Mouse (Mus musculus): ENCODE data around the gene Ttc21a. TPM values are rescaled to one million over a fixed set of nuclear protein-coding genes. Genes with fewer than 3 reads are reported as not detected.
A peak's percentile ranks its signal among the peaks of the same experiment; 100 is the strongest.

The Ttc21a gene
- polyA plus RNA-seq (2015; fragmentation: Nextera tagmentation; extraction: Ambion mirVana) = 0.04 TPM in 1 of 2 replicates, not detected in the other

DNA sequence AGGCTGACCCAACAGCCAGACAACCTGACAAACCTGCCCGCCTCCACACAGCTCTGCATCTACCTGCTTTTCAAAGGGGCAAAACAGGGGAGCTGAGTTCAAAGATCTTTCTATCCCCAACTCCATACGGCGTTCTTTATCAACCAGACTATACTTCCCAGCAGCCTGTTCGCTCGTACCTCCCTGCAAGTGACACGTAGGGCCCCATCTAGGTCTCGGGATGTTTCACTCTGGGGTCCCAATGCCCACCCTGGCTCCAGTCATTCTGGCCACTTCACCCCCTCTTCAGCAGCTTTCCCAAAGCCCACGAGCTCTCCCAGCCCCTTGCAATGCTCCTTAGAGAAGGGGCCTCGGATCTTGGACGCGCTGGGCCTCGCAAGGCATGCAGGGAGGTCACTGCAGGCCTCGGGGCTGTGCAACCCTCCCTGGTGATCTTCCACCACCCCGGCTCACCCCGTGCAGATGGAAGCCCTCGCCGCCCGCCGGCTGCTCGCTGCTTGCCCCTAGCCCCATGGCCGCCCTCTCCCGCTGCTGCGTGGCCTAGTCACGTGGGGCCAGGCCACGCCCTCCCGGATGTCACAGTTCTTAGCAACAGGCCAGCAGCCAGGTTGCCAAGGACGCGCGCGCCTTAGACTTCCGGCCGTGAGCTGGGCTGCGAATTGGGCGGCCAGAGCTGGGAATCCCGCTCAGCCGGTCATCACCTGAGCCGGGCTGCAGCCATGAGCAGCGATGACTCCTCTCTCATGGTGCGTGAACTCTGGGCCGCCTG lies at the start of gene Ttc21a, which contains the start of gene Gorasp1:
Gene Ttc21a (plus strand): TSS at position 602 of the 769 bp plus-strand sequence.
Gene Gorasp1 (minus strand): TSS at position 561 of the 769 bp plus-strand sequence.
- peak within 1 kb of the TSS; percentile 75 for H3K4me2 ChIP-seq (ENCODE audit: low read depth, low read length)
- H3K4me3 ChIP-seq (ENCODE audit: low read length) = peak within 1 kb of the TSS; percentile 79
- no peaks in the 10 kb centered on the region for H3K36me3 ChIP-seq (ENCODE audit: control insufficient read depth, insufficient read depth, low read length)
- no peaks in the 10 kb centered on the region for H3K27me3 ChIP-seq (replicated peaks; ENCODE audit: control insufficient read depth, insufficient read depth, low read length)
- peak; percentile 91 for ATAC-seq
- peak within 1 kb of the TSS; percentile 92 for H3K9ac ChIP-seq (ENCODE audit: low read depth, low read length)
- H3K4me1 ChIP-seq (ENCODE audit: control insufficient read depth, insufficient read depth, low read length) = peaks cover 18% of the 10 kb centered on the region
- 3% methylated on average over 40 of the region's 40 CpGs for WGBS
- H3K27ac ChIP-seq (ENCODE audit: low read length) = peak within 1 kb of the TSS; percentile 81
- H3K9me3 ChIP-seq (ENCODE audit: control insufficient read depth, low read length) = no peaks in the 10 kb centered on the region

DNA sequence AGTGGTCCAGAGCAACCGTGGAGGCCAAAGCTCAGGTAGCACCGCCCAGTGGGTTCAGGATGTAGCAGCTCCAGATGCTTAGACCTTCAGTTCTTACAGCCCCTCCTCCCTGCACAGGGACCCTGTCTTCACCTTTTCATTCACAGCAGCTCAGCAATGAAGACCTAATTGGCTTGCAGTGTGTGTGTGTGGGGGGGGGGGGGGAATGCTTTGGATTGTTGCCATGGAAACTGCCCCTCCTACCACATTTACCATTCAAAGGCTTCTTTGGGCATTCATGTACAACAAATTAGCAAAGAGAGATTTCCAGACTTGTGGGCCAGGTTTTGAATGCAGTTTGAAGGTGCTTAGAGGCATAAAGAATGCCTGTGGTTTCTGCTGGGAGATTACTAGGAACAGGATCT lies 48.6 kb upstream of the Ttc21a start:
- Histone ChIP-seq H3K27me3 (replicated peaks; ENCODE audit: control insufficient read depth, insufficient read depth, low read length) (no peaks in the 10 kb centered on the region), H3K4me1 (ENCODE audit: control insufficient read depth, insufficient read depth, low read length) (no peaks in the 10 kb centered on the region), H3K4me2 (ENCODE audit: low read depth, low read length) (no peak overlapping the region), H3K27ac (ENCODE audit: low read length) (no peak overlapping the region), H3K36me3 (ENCODE audit: control insufficient read depth, insufficient read depth, low read length) (no peaks in the 10 kb centered on the region), H3K4me3 (ENCODE audit: low read length) (no peak overlapping the region), H3K9ac (ENCODE audit: low read depth, low read length) (no peak overlapping the region), H3K9me3 (ENCODE audit: control insufficient read depth, low read length) (no peaks in the 10 kb centered on the region)
- ATAC-seq = no peak
- WGBS = 59% methylated on average over 2 of the region's 2 CpGs

DNA sequence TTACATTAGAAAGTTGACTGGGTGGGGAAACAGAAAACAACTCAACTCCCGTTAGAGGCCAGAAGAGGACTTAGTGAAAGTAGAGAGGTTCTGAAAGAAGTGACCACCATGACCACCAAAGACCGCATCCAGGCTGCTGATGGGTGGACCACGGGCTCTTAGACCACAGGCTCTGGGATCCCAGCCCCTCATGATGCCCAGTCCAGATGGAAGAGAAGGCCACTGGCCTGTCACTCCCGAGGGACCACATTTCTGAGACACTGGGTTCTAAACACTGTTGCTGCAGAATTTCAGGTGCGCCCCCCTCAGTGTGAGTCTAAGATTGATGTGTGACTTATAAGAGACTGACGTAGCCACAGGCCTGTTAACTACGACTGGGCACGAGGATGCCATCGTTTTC lies 48.0 kb upstream of the Ttc21a start:
- Histone ChIP-seq H3K9ac (ENCODE audit: low read depth, low read length) (no peak overlapping the region), H3K4me3 (ENCODE audit: low read length) (no peak overlapping the region), H3K36me3 (ENCODE audit: control insufficient read depth, insufficient read depth, low read length) (no peaks in the 10 kb centered on the region), H3K9me3 (ENCODE audit: control insufficient read depth, low read length) (no peaks in the 10 kb centered on the region), H3K4me2 (ENCODE audit: low read depth, low read length) (no peak overlapping the region), H3K27ac (ENCODE audit: low read length) (no peak overlapping the region), H3K4me1 (ENCODE audit: control insufficient read depth, insufficient read depth, low read length) (peaks cover 2% of the 10 kb centered on the region; the same call in 1 of the 2 replicates), H3K27me3 (replicated peaks; ENCODE audit: control insufficient read depth, insufficient read depth, low read length) (no peaks in the 10 kb centered on the region)
- no peak for ATAC-seq
- 89% methylated on average over 9 of the region's 9 CpGs for WGBS

DNA sequence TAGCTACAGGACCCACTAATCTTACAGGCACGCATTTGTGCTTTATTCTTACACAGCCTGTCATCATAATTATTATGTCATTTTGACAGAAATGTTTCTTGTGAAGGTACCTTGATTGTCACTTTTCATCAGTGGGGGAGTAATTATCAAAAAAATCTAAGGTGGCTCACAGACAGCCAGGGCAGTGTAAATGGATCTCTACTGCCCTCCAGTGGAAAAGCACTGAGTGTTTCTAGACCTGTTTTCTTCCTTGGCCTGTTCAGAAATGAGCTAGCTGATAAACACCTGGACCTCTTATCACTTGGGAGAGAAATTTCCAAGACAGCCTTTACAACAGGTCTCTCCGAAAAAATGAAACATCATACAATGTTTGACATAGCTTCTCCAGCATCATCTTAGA lies 46.7 kb upstream of the Ttc21a start:
- no peak for ATAC-seq
- no peak overlapping the region for H3K4me3 ChIP-seq (ENCODE audit: low read length)
- H3K9me3 ChIP-seq (ENCODE audit: control insufficient read depth, low read length) = no peaks in the 10 kb centered on the region
- no peaks in the 10 kb centered on the region for H3K36me3 ChIP-seq (ENCODE audit: control insufficient read depth, insufficient read depth, low read length)
- H3K9ac ChIP-seq (ENCODE audit: low read depth, low read length) = no peak overlapping the region
- no peaks in the 10 kb centered on the region for H3K27me3 ChIP-seq (replicated peaks; ENCODE audit: control insufficient read depth, insufficient read depth, low read length)
- no peak overlapping the region for H3K27ac ChIP-seq (ENCODE audit: low read length)
- H3K4me2 ChIP-seq (ENCODE audit: low read depth, low read length) = no peak overlapping the region
- peaks cover 5% of the 10 kb centered on the region for H3K4me1 ChIP-seq (ENCODE audit: control insufficient read depth, insufficient read depth, low read length)
- 43% methylated on average over 2 of the region's 2 CpGs for WGBS

DNA sequence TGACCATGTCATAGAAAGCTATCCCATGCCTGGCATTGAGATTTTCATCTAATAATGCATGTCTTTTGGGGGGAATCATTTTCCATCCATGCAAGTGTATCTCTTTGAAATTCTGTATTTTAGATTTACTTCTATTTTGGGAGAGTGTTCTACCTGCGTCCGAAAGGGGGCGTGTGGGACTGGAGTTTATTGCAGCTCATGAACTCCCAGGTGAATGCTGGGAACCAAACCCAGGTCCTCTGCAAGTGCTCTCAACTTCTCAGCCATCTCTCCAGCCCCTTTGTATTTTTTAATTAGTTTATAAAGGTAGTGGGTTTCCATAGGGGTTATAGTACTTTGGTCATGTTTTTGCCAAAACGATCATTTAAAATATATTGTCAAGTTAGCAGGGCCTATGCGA lies 43.5 kb upstream of the Ttc21a start:
- Histone ChIP-seq H3K9me3 (ENCODE audit: control insufficient read depth, low read length) (no peaks in the 10 kb centered on the region), H3K27me3 (replicated peaks; ENCODE audit: control insufficient read depth, insufficient read depth, low read length) (no peaks in the 10 kb centered on the region), H3K36me3 (ENCODE audit: control insufficient read depth, insufficient read depth, low read length) (no peaks in the 10 kb centered on the region), H3K4me3 (ENCODE audit: low read length) (no peak overlapping the region), H3K4me2 (ENCODE audit: low read depth, low read length) (peak overlapping the region; percentile 64; the same call in 1 of the 2 replicates), H3K4me1 (ENCODE audit: control insufficient read depth, insufficient read depth, low read length) (peaks cover 11% of the 10 kb centered on the region), H3K9ac (ENCODE audit: low read depth, low read length) (no peak overlapping the region), H3K27ac (ENCODE audit: low read length) (no peak overlapping the region)
- WGBS = 84% methylated on average over 5 of the region's 5 CpGs
- no peak for ATAC-seq

DNA sequence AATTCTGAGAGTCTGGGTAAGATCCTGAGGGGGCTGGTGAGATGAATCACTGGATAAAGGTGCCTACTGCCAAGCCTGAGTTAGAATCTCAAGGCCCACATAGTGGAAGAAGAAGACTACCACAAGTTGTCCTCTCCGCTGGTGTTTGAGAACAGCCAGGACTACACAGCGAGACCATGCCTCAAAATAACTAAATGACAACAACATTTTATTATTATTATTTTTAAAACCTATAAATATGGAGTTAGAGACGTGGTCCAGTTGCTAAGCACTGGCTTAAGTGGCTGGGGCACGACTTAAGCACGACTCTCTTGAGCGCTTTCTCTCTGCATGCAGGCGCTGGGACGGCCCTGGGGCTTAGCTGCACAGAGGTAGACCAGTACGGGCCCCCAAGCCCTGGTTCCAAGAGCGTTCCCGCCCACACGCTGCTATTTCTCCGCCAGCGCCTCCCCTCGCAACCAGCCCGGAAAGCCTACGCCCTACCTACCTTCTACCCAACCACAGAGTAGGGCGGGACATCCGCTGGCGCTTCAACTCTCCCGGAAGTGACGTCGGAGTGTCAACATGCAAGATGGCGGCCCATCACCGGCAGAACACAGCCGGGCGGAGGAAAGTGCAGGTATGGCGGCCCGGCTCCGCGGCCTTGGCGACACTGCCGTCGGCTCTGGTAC lies 42.9 kb upstream of the Ttc21a start, which contains the start of gene Wdr48:
Gene Wdr48 (plus strand): TSS at position 540 of the 671 bp plus-strand sequence.
- Histone ChIP-seq H3K4me3 (ENCODE audit: low read length) (peak within 1 kb of the TSS; percentile 75), H3K36me3 (ENCODE audit: control insufficient read depth, insufficient read depth, low read length) (no peaks in the 10 kb centered on the region), H3K27me3 (replicated peaks; ENCODE audit: control insufficient read depth, insufficient read depth, low read length) (no peaks in the 10 kb centered on the region), H3K9me3 (ENCODE audit: control insufficient read depth, low read length) (no peaks in the 10 kb centered on the region), H3K9ac (ENCODE audit: low read depth, low read length) (peak within 1 kb of the TSS; percentile 80), H3K4me1 (ENCODE audit: control insufficient read depth, insufficient read depth, low read length) (peaks cover 11% of the 10 kb centered on the region), H3K27ac (ENCODE audit: low read length) (0 out of 2 replicates have a peak within 1 kb of the TSS, but pooled peaks have one; percentile 55), H3K4me2 (ENCODE audit: low read depth, low read length) (peak within 1 kb of the TSS; percentile 85)
- ATAC-seq = peak; percentile 99
- 3% methylated on average over 34 of the region's 34 CpGs for WGBS

DNA sequence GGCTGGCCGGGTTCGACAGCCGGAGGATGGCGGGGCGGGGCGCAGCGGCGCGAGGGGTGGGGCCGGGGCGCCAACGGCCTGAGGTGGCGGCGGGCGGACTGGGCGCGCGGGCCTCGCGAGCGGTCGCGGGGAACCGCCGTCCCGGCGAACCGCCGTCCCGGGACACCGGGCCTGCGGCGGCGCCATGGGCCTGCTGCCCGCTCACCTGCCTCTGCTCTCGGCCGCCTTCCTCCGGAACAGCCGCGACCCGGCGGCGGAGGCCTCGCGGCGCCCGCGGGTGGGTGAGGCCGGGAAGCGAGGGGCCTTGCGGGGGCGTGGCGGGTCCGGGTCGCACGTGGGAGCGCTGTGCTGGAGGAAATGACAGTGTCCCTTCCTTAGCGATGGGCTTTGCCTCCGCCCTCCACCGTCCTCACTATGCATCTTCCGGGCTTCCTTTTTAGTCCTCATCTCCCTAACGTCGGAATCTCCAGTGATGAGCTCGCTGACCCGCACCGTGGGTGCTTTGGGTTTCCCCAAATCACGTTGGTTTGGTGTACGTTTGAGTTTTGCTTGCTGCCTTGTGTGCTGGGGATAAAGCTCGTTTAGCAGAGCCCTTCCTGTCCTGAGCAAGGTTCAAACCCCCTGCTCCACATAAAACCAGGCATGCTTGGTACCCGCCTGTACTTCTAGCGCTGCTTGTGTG lies 42.2 kb upstream of the Ttc21a start:
- Histone ChIP-seq H3K9ac (ENCODE audit: low read depth, low read length) (peak overlapping the region; percentile 80), H3K4me3 (ENCODE audit: low read length) (peak overlapping the region; percentile 75), H3K27ac (ENCODE audit: low read length) (no peak overlapping the region), H3K9me3 (ENCODE audit: control insufficient read depth, low read length) (no peaks in the 10 kb centered on the region), H3K27me3 (replicated peaks; ENCODE audit: control insufficient read depth, insufficient read depth, low read length) (no peaks in the 10 kb centered on the region), H3K36me3 (ENCODE audit: control insufficient read depth, insufficient read depth, low read length) (no peaks in the 10 kb centered on the region), H3K4me2 (ENCODE audit: low read depth, low read length) (peak overlapping the region; percentile 85), H3K4me1 (ENCODE audit: control insufficient read depth, insufficient read depth, low read length) (peaks cover 11% of the 10 kb centered on the region)
- ATAC-seq = peak; percentile 89
- 2% methylated on average over 59 of the region's 71 CpGs for WGBS

DNA sequence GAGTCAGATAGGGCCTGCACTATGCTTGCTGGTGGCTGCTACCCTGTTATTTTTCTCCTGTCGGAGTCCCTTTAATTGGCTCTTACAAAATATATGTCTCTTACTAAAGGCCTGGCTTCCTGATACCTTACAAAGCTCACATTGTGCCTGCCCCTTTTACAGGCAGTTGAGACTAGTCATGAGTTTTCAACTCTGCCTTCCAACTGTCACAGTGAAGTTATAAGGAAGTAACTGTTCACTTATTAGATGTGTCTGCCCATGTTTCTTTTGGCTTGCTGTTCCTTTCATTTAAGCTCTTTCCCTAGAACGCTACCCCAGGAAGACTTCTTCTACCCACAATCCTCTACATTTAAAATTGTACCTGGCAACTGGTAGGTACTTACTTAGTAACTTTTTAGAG lies 38.0 kb upstream of the Ttc21a start:
- Histone ChIP-seq H3K4me2 (ENCODE audit: low read depth, low read length) (no peak overlapping the region), H3K9ac (ENCODE audit: low read depth, low read length) (no peak overlapping the region), H3K9me3 (ENCODE audit: control insufficient read depth, low read length) (no peaks in the 10 kb centered on the region), H3K4me1 (ENCODE audit: control insufficient read depth, insufficient read depth, low read length) (peaks cover 9% of the 10 kb centered on the region), H3K36me3 (ENCODE audit: control insufficient read depth, insufficient read depth, low read length) (0 out of 2 replicates have a peak, but pooled peaks cover 5% of the 10 kb centered on the region), H3K27ac (ENCODE audit: low read length) (no peak overlapping the region), H3K4me3 (ENCODE audit: low read length) (no peak overlapping the region), H3K27me3 (replicated peaks; ENCODE audit: control insufficient read depth, insufficient read depth, low read length) (no peaks in the 10 kb centered on the region)
- WGBS = 89% methylated on average over 2 of the region's 2 CpGs
- ATAC-seq = no peak

Data from intestine, embryonic 16.5 days (tissue).